Mouse (Mus musculus) limb, embryonic 12.5 days (tissue): ENCODE measurements around the gene Smim24. TPM values are rescaled to one million over a fixed set of nuclear protein-coding genes. Genes with fewer than 3 reads are reported as not detected.
A peak's percentile ranks its signal among the peaks of the same experiment; 100 is the strongest.

Experiments used
- ATAC-seq: fragments of 200-750 bp; cut with Nextera tagmentation; 2 replicates; pipeline ENCODE4 v1.8.0; 2017; ENCODE audit warnings: low read depth, moderate TSS enrichment; ENCODE audit not compliant: insufficient number of reproducible peaks, insufficient read depth, low FRiP score, low TSS enrichment
- H3K27ac ChIP-seq: fragments of 300-500 bp; sonication (generic); 2 replicates; pipeline ENCODE4 v1.5.1; 2016; ENCODE audit warnings: mild to moderate bottlenecking, moderate library complexity
- H3K27me3 ChIP-seq: fragments of 300-500 bp; sonication (generic); 2 replicates; pipeline ENCODE4 v1.6.1; 2016; ENCODE audit warnings: mild to moderate bottlenecking, moderate library complexity
- H3K36me3 ChIP-seq: fragments of 300-500 bp; sonication (generic); 2 replicates; pipeline ENCODE4 v1.6.1; 2016; ENCODE audit warnings: mild to moderate bottlenecking, moderate library complexity
- H3K4me1 ChIP-seq: fragments of 300-500 bp; sonication (generic); replicated peaks from 2 replicates; pipeline ENCODE4 v1.6.1; 2016
- H3K4me2 ChIP-seq: fragments of 300-500 bp; sonication (generic); 2 replicates; pipeline ENCODE4 v1.6.1; 2016; ENCODE audit warnings: mild to moderate bottlenecking, moderate library complexity
- H3K4me3 ChIP-seq: fragments of 300-500 bp; sonication (generic); replicated peaks from 2 replicates; pipeline ENCODE4 v1.5.1; 2016; ENCODE audit warnings: mild to moderate bottlenecking
- H3K9ac ChIP-seq: fragments of 300-500 bp; sonication (generic); replicated peaks from 2 replicates; pipeline ENCODE4 v1.6.1; 2016; ENCODE audit warnings: mild to moderate bottlenecking, moderate library complexity
- H3K9me3 ChIP-seq: fragments of 300-500 bp; sonication (generic); 2 replicates; pipeline ENCODE4 v1.6.1; 2016; ENCODE audit warnings: mild to moderate bottlenecking, moderate library complexity
- WGBS: fragments of 180-500 bp; shearing (Covaris S2); methylation state at CpG from one replicate; pipeline ENCODE4 v1.1.7; 2016; 5-methylcytosine and 5-hydroxymethylcytosine counted together
- polyA plus RNA-seq: library from polyadenylated mRNA; unstranded; fragments of >200 nt; fragmentation: Nextera tagmentation; extraction: Ambion mirVana; gene quantifications from 2 replicates; pipeline ENCODE4 v1.2.1, GENCODE M21; 2016

Smim24 gene
- polyA plus RNA-seq, 1 experiment from 2014 or later: 2.9 TPM

- Histone ChIP-seq H3K27ac (no peak overlapping the region), H3K36me3 (no peaks in the 10 kb centered on the region; the same call in 1 of the 2 replicates), H3K4me2 (peak overlapping the region; percentile 94), H3K9me3 (no peaks in the 10 kb centered on the region), H3K4me3 (peak overlapping the region; percentile 75; the same call in 1 of the 2 replicates), H3K27me3 (peaks cover 12% of the 10 kb centered on the region; the same call in 1 of the 2 replicates), H3K9ac (0 out of 2 replicates have a peak overlapping the region, but pooled peaks have one; percentile 12), H3K4me1 (peaks cover 48% of the 10 kb centered on the region)
- WGBS: 44% methylated on average over 12 of the region's 12 CpGs
- no peak for ATAC-seq
Measured at GRCm38 (mm10) chr10:81356352-81356990, 36.4 kb upstream of the Smim24 start.

DNA sequence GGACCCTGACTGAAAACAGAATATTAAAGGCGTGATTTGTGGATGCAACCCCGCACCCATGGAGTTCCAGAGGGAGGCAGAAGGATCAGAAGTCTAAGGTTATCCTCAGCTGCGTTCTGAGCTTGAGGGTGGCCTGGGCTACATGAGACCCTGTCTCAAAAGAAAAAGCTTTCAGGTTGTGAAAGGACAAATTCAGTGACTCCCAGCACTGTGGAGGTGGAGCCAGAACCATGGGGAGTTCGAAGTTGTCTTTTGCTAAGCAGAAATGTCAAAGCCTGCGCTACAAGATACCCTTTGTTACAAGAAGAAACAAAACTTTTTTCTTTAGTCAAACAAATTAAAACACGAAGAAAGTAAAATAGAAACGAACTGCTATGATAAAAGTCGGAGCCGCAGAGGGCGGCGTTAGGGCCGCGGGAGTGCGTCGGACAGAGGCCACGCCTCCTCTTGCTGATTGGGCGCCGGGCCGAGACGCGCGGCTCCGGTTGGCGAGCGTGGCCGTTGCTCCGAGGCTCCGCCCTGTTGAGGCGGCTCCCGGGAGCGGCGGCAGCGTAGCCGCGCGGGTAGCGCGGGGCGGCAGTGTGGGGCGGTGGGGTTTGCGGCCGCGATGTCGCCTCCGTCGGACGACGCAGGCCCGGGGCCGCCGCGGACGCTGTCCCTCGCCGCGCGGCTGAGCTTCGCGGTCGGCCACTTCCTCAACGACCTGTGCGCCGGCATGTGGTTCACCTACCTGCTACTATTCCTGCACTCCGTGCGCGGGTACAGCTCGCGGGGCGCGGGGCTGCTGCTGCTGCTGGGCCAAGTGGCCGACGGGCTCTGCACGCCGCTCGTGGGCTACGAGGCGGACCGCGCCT, 35.6 kb upstream of the Smim24 start, which contains the start of gene Mfsd12:
TSS of gene Mfsd12 (plus strand) at position 501 of the 854 bp plus-strand sequence.
- ATAC-seq: peak; percentile 73
- Histone ChIP-seq H3K9me3 (no peaks in the 10 kb centered on the region), H3K4me3 (peak within 1 kb of the TSS; percentile 75), H3K27me3 (peaks cover 18% of the 10 kb centered on the region; the same call in 1 of the 2 replicates), H3K27ac (no peak within 1 kb of the TSS), H3K36me3 (peaks cover 6% of the 10 kb centered on the region; the same call in 1 of the 2 replicates), H3K9ac (peak within 1 kb of the TSS; percentile 78), H3K4me1 (peaks cover 42% of the 10 kb centered on the region), H3K4me2 (peak within 1 kb of the TSS; percentile 94)
- 2% methylated on average over 79 of the region's 79 CpGs for WGBS

DNA sequence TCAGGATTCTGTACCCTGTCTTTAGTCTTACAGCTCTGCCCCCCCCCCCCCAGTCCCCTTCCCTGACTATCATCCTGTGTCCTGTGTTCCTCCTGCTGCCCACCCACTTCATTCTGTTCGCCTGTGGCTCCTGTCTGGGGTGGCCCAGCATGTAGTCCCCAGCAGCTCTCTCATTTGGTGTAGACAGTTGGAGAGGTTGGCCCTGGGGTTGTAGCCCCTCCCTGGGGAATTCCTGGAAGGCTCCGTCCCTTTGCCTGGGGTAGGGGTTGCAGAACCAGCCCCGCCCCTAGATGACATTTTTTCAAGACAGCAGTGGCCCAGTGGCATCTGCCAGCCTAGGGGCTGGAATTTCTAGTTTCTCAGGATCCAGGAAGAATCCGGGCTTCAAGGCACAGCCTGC, 34.6 kb upstream of the Smim24 start:
- H3K4me2 ChIP-seq: peak overlapping the region; percentile 94
- no peaks in the 10 kb centered on the region for H3K9me3 ChIP-seq
- no peak overlapping the region for H3K27ac ChIP-seq
- no peak for ATAC-seq
- H3K9ac ChIP-seq: peak overlapping the region; percentile 78
- H3K36me3 ChIP-seq: peaks cover 16% of the 10 kb centered on the region; the same call in 1 of the 2 replicates
- H3K27me3 ChIP-seq: peaks cover 28% of the 10 kb centered on the region
- peaks cover 43% of the 10 kb centered on the region for H3K4me1 ChIP-seq
- 38% methylated on average over 4 of the region's 4 CpGs for WGBS
- peak overlapping the region; percentile 75 for H3K4me3 ChIP-seq

GRCm38 (mm10) chr10:81358841-81359240, 34.0 kb upstream of the Smim24 start:
- no peak overlapping the region for H3K27ac ChIP-seq
- peak overlapping the region; percentile 78; the same call in 1 of the 2 replicates for H3K9ac ChIP-seq
- peaks cover 50% of the 10 kb centered on the region for H3K4me1 ChIP-seq
- 56% methylated on average over 1 of the region's 1 CpGs for WGBS
- H3K9me3 ChIP-seq: no peaks in the 10 kb centered on the region
- peaks cover 16% of the 10 kb centered on the region; the same call in 1 of the 2 replicates for H3K36me3 ChIP-seq
- H3K4me3 ChIP-seq: no peak overlapping the region
- no peak for ATAC-seq
- peaks cover 35% of the 10 kb centered on the region for H3K27me3 ChIP-seq
- peak overlapping the region; percentile 94; the same call in 1 of the 2 replicates for H3K4me2 ChIP-seq

- no peak overlapping the region for H3K9ac ChIP-seq
- peaks cover 16% of the 10 kb centered on the region; the same call in 1 of the 2 replicates for H3K36me3 ChIP-seq
- WGBS: 62% methylated on average over 8 of the region's 8 CpGs
- H3K27ac ChIP-seq: no peak overlapping the region
- no peak overlapping the region for H3K4me3 ChIP-seq
- peaks cover 64% of the 10 kb centered on the region for H3K4me1 ChIP-seq
- H3K9me3 ChIP-seq: no peaks in the 10 kb centered on the region
- H3K27me3 ChIP-seq: peaks cover 53% of the 10 kb centered on the region
- no peak for ATAC-seq
- H3K4me2 ChIP-seq: no peak overlapping the region
Measured at GRCm38 (mm10) chr10:81360721-81361120, 32.1 kb upstream of the Smim24 start.

GRCm38 (mm10) chr10:81362336-81362949, 30.4 kb upstream of the Smim24 start:
- Histone ChIP-seq H3K27me3 (peaks cover 61% of the 10 kb centered on the region), H3K9ac (0 out of 2 replicates have a peak overlapping the region, but pooled peaks have one; percentile 18), H3K9me3 (no peaks in the 10 kb centered on the region), H3K27ac (no peak overlapping the region), H3K4me1 (peaks cover 52% of the 10 kb centered on the region), H3K4me3 (no peak overlapping the region), H3K36me3 (peaks cover 30% of the 10 kb centered on the region), H3K4me2 (no peak overlapping the region)
- WGBS: 77% methylated on average over 12 of the region's 12 CpGs
- no peak for ATAC-seq

DNA sequence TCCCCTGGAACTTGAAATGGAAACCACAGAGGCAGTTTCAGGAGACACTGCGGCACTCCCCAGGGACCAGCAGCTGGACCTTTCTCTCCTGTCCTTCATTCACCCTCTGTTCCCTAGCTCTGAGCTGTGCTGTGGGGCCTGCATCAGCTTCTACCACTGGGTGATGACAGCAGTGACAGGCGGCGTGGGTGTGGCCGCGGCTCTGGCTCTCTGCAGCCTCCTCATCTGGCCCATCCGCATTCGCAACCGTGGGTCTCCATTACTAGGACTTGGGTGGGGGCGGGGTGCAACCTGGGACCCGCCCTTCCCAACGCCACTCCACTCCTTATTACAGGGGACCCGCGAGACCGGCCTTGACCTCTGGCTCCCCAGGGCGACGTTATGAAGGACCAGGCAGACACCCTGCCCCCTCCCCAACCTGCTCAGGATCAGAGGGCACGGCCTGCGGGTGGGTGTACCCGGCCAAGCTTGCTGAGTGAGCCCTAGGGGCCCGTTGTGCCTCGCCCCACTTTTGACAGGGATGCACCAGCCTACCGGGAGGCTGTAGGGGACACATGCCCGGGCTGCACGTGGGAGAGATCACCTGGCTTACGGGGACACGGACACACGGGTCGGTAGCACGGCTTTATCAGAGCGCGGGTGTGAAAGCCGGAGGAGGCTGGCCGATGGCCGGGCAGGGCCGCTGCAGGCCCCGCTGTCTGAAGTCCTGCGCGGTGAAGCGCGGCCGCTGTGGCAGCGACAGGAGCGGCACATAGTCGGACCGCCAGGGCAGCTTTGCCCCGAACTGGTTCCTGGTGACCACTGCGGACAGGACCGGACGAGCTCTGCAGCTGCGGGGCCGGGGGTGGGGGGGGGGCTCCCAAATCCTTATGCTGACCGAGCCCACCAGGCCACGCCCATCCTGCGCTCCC, 29.2 kb upstream of the Smim24 start:
- 9% methylated on average over 54 of the region's 54 CpGs for WGBS
- no peak for ATAC-seq
- Histone ChIP-seq H3K9me3 (no peaks in the 10 kb centered on the region), H3K4me1 (peaks cover 40% of the 10 kb centered on the region), H3K27me3 (peaks cover 50% of the 10 kb centered on the region), H3K36me3 (peaks cover 42% of the 10 kb centered on the region), H3K9ac (peak overlapping the region; percentile 55), H3K4me2 (peak overlapping the region; percentile 67), H3K27ac (no peak overlapping the region), H3K4me3 (peak overlapping the region; percentile 37)

- Histone ChIP-seq H3K27ac (no peak overlapping the region), H3K27me3 (peaks cover 49% of the 10 kb centered on the region), H3K4me2 (peak overlapping the region; percentile 67), H3K4me1 (peaks cover 32% of the 10 kb centered on the region), H3K9me3 (no peaks in the 10 kb centered on the region), H3K4me3 (peak overlapping the region; percentile 37), H3K36me3 (peaks cover 52% of the 10 kb centered on the region), H3K9ac (peak overlapping the region; percentile 37; the same call in 1 of the 2 replicates)
- WGBS: 13% methylated on average over 28 of the region's 28 CpGs
- ATAC-seq: no peak; the same call in 1 of the 2 replicates
Measured at GRCm38 (mm10) chr10:81364666-81365065, 28.2 kb upstream of the Smim24 start.

- Histone ChIP-seq H3K9me3 (no peaks in the 10 kb centered on the region), H3K27me3 (peaks cover 49% of the 10 kb centered on the region), H3K27ac (no peak overlapping the region), H3K4me1 (peaks cover 28% of the 10 kb centered on the region), H3K4me2 (peak overlapping the region; percentile 67), H3K36me3 (peaks cover 56% of the 10 kb centered on the region), H3K9ac (no peak overlapping the region), H3K4me3 (peak overlapping the region; percentile 37)
- WGBS: 37% methylated on average over 4 of the region's 4 CpGs
- ATAC-seq: 0 out of 2 replicates have a peak, but pooled peaks have one; percentile 5
Measured at GRCm38 (mm10) chr10:81365073-81365472, 27.8 kb upstream of the Smim24 start.
